Mouse (Mus musculus): ENCODE data around the gene Gpbp1l1. TPM values are rescaled to one million over a fixed set of nuclear protein-coding genes. Genes with fewer than 3 reads are reported as not detected.
A peak's percentile ranks its signal among the peaks of the same experiment; 100 is the strongest.

Gpbp1l1 gene
- total and polyA plus RNA-seq, 3 experiments, result 10.4 to 193 (median 158) TPM

- ATAC-seq (ENCODE audit: extremely low read depth, insufficient number of reproducible peaks, low FRiP score, poor library complexity, severe bottlenecking) (no peak; the same call in 1 of the 2 replicates), DNase-seq (ENCODE audit: low spot score) (no peak)
- Histone ChIP-seq H3K9me3 (replicated peaks) (no peaks in the 10 kb centered on the region), H3K27me3 (ENCODE audit: insufficient read depth, low read length) (no peaks in the 10 kb centered on the region), H3K4me1 (ENCODE audit: insufficient read depth, low read depth, low read length) (peaks cover 15% of the 10 kb centered on the region), H3K4me3 (ENCODE audit: low read depth, low read length) (peak within 1 kb of the TSS; percentile 97), H3K36me3 (replicated peaks) (peaks cover 32% of the 10 kb centered on the region)
- TF ChIP-seq TAL1 (conservative IDR thresholded peaks at IDR 0.05; ENCODE audit: low read depth, low read length), result no peak
- TF ChIP-seq POLR2AphosphoS5 (IDR thresholded peaks at IDR 0.05; ENCODE audit: insufficient replicate concordance, low read depth, low read length), result no peak
- TF ChIP-seq GATA1 (IDR thresholded peaks at IDR 0.05; ENCODE audit: borderline replicate concordance, low read length), result no peak
- no peak for TF ChIP-seq GATA2 (IDR thresholded peaks at IDR 0.05; ENCODE audit: borderline replicate concordance, low read depth, low read length)
- no peak for TF ChIP-seq CTCF (IDR thresholded peaks at IDR 0.05; ENCODE audit: low read depth, low read length)
These were observed 1.8 kb upstream of the Gpbp1l1 start, which contains the start of gene Tmem69 for GRCm38 (mm10) chr4:116555413-116556300. Gene Tmem69 (minus strand): TSS chr4:116555936.

- Histone ChIP-seq H3K36me3 (replicated peaks) (peaks cover 31% of the 10 kb centered on the region), H3K4me1 (ENCODE audit: insufficient read depth, low read depth, low read length) (peaks cover 20% of the 10 kb centered on the region), H3K27me3 (ENCODE audit: insufficient read depth, low read length) (no peaks in the 10 kb centered on the region), H3K4me3 (ENCODE audit: low read depth, low read length) (peak overlapping the region; percentile 97), H3K9me3 (replicated peaks) (no peaks in the 10 kb centered on the region)
- TF ChIP-seq TAL1 (conservative IDR thresholded peaks at IDR 0.05; ENCODE audit: low read depth, low read length) (no peak), POLR2AphosphoS5 (IDR thresholded peaks at IDR 0.05; ENCODE audit: insufficient replicate concordance, low read depth, low read length) (no peak; the same call in 1 of the 2 replicates), GATA1 (IDR thresholded peaks at IDR 0.05; ENCODE audit: borderline replicate concordance, low read length) (no peak), GATA2 (IDR thresholded peaks at IDR 0.05; ENCODE audit: borderline replicate concordance, low read depth, low read length) (no peak)
- ATAC-seq (ENCODE audit: extremely low read depth, insufficient number of reproducible peaks, low FRiP score, poor library complexity, severe bottlenecking) (peak; percentile 88), DNase-seq (ENCODE audit: low spot score) (peak; percentile 71)
These were observed 725 bp upstream of the Gpbp1l1 start for GRCm38 (mm10) chr4:116556561-116557305.

GRCm38 (mm10) chr4:116558151-116558882 lies 859 bp downstream of the Gpbp1l1 start:
- ATAC-seq (ENCODE audit: extremely low read depth, insufficient number of reproducible peaks, low FRiP score, poor library complexity, severe bottlenecking), result no peak

GRCm38 (mm10) chr4:116595793-116596192 lies 38.3 kb downstream of the Gpbp1l1 start:
- Histone ChIP-seq H3K4me1 (ENCODE audit: insufficient read depth, low read depth, low read length) (peaks cover 44% of the 10 kb centered on the region), H3K36me3 (replicated peaks) (peaks cover 67% of the 10 kb centered on the region), H3K4me3 (ENCODE audit: low read depth, low read length) (no peak overlapping the region), H3K27me3 (ENCODE audit: insufficient read depth, low read length) (no peaks in the 10 kb centered on the region), H3K9me3 (replicated peaks) (no peaks in the 10 kb centered on the region)
- TF ChIP-seq TAL1 (conservative IDR thresholded peaks at IDR 0.05; ENCODE audit: low read depth, low read length) (no peak), CTCF (IDR thresholded peaks at IDR 0.05; ENCODE audit: low read depth, low read length) (no peak), GATA1 (IDR thresholded peaks at IDR 0.05; ENCODE audit: borderline replicate concordance, low read length) (no peak), GATA2 (IDR thresholded peaks at IDR 0.05; ENCODE audit: borderline replicate concordance, low read depth, low read length) (no peak), POLR2AphosphoS5 (IDR thresholded peaks at IDR 0.05; ENCODE audit: insufficient replicate concordance, low read depth, low read length) (no peak)
- ATAC-seq (ENCODE audit: extremely low read depth, insufficient number of reproducible peaks, low FRiP score, poor library complexity, severe bottlenecking) (no peak), DNase-seq (ENCODE audit: low spot score) (no peak)

More at GRCm38 (mm10) chr4:116558151-116558882, 859 bp downstream of the Gpbp1l1 start:
- no peak for DNase-seq (ENCODE audit: low spot score)
- peaks cover 30% of the 10 kb centered on the region for H3K36me3 ChIP-seq (replicated peaks)
- no peaks in the 10 kb centered on the region for H3K9me3 ChIP-seq (replicated peaks)
- peak overlapping the region; percentile 97 for H3K4me3 ChIP-seq (ENCODE audit: low read depth, low read length)
- TF ChIP-seq POLR2AphosphoS5 (IDR thresholded peaks at IDR 0.05; ENCODE audit: insufficient replicate concordance, low read depth, low read length), result no peak
- no peaks in the 10 kb centered on the region for H3K27me3 ChIP-seq (ENCODE audit: insufficient read depth, low read length)
- peaks cover 31% of the 10 kb centered on the region for H3K4me1 ChIP-seq (ENCODE audit: insufficient read depth, low read depth, low read length)

- DNase-seq (ENCODE audit: low spot score), result no peak
These were observed 38.9 kb downstream of the Gpbp1l1 start, which contains the start of gene Ccdc17 for GRCm38 (mm10) chr4:116596379-116596778. Gene Ccdc17 (plus strand): TSS chr4:116596654.

More at GRCm38 (mm10) chr4:116596379-116596778, 38.9 kb downstream of the Gpbp1l1 start, which contains the start of gene Ccdc17:
- Histone ChIP-seq H3K4me3 (ENCODE audit: low read depth, low read length) (peak within 1 kb of the TSS; percentile 83), H3K4me1 (ENCODE audit: insufficient read depth, low read depth, low read length) (peaks cover 40% of the 10 kb centered on the region), H3K27me3 (ENCODE audit: insufficient read depth, low read length) (no peaks in the 10 kb centered on the region), H3K9me3 (replicated peaks) (no peaks in the 10 kb centered on the region), H3K36me3 (replicated peaks) (peaks cover 67% of the 10 kb centered on the region)
- ATAC-seq (ENCODE audit: extremely low read depth, insufficient number of reproducible peaks, low FRiP score, poor library complexity, severe bottlenecking), result no peak
- TF ChIP-seq GATA2 (IDR thresholded peaks at IDR 0.05; ENCODE audit: borderline replicate concordance, low read depth, low read length) (no peak), CTCF (IDR thresholded peaks at IDR 0.05; ENCODE audit: low read depth, low read length) (no peak), GATA1 (IDR thresholded peaks at IDR 0.05; ENCODE audit: borderline replicate concordance, low read length) (no peak), POLR2AphosphoS5 (IDR thresholded peaks at IDR 0.05; ENCODE audit: insufficient replicate concordance, low read depth, low read length) (no peak), TAL1 (conservative IDR thresholded peaks at IDR 0.05; ENCODE audit: low read depth, low read length) (no peak)
